ENCODE assay signal across 19 mouse cellular contexts in genomic region chr3:83970629-83971028, GRCm38 (mm10).
DNase-seq lines count a peak whose midpoint lies in the region; ATAC-seq and TF ChIP-seq lines count a peak whose summit lies in the region.
"Had no signal": no experiment of that assay in that cellular context is flagged by ENCODE, and none has a peak within 500 bp of the region (broad histone marks: within the 10 kb centered on the region; RNA-seq: fewer than 3 reads in every experiment).

No protein-coding gene starts in this region.

- intact Hi-C loops in heart, adult 2 months (cut with DNase I): no loop called here

- H3K79me2 ChIP-seq in heart, adult 2 months (replicated peaks; ENCODE audit: control insufficient read depth, insufficient read depth, low read length): peaks cover 2% of the 10 kb centered on the region; the same call in 1 of the 2 replicates

- peak in 1 of 2 experiments; percentile 28 for DNase-seq in heart, adult 2 months
- DNase-seq in heart, adult 8-10 months (ENCODE audit: low spot score): no peak
- no peak for DNase-seq in heart, adult 11 months
- no peak for DNase-seq in limb, embryonic 14.5 days (ENCODE audit: low spot score)
- DNase-seq: cerebellum, adult 2 months; cerebellum, postnatal 36 days; kidney, adult 8-10 months; kidney, postnatal 14 days; layer of hippocampus, postnatal 36 days; liver, postnatal 0 days; lung, postnatal 10 days; right cerebral cortex, adult 18-20 months had no signal

- H3K9ac ChIP-seq in heart, adult 2 months (ENCODE audit: low read depth, low read length): no peak overlapping the region
- H3K9ac ChIP-seq in heart, embryonic 16.5 days (ENCODE audit: low read length): peak overlapping the region; percentile 41
- no peak overlapping the region for H3K9ac ChIP-seq in embryonic facial prominence, embryonic 15.5 days
- H3K9ac ChIP-seq in limb, embryonic 14.5 days (ENCODE audit: low read depth, low read length, severe bottlenecking): no peak overlapping the region
- H3K9ac ChIP-seq: liver, postnatal 0 days had no signal

- ATAC-seq in heart, embryonic 16.5 days (replicated peaks; ENCODE audit: extremely low read depth, insufficient read depth, low FRiP score): 0 out of 2 replicates have a peak, but pooled peaks have one; percentile 61
- no peak for ATAC-seq in embryonic facial prominence, embryonic 15.5 days (ENCODE audit: insufficient number of reproducible peaks, low FRiP score, low TSS enrichment, low read depth)
- 0 out of 2 replicates have a peak, but pooled peaks have one; percentile 48 for ATAC-seq in limb, embryonic 14.5 days (ENCODE audit: low FRiP score, low read depth)
- no peak for ATAC-seq in inflammation-experienced regulatory T-cells, adult 6 months
- ATAC-seq: forebrain, embryonic 16.5 days; liver, postnatal 0 days had no signal

- 38% methylated on average over 1 of the region's 1 CpGs for WGBS in heart, adult 2 months
- 36% methylated on average over 1 of the region's 1 CpGs for WGBS in heart, embryonic 16.5 days
- 56% methylated on average over 1 of the region's 1 CpGs for WGBS in embryonic facial prominence, embryonic 15.5 days
- 50% methylated on average over 1 of the region's 1 CpGs for WGBS in limb, embryonic 14.5 days

- no peak for TF ChIP-seq CTCF in heart, adult 2 months (IDR thresholded peaks at IDR 0.05)

- peak overlapping the region; percentile 82 for H3K27ac ChIP-seq in heart, adult 2 months
- peak overlapping the region; percentile 92 for H3K27ac ChIP-seq in heart, embryonic 16.5 days (ENCODE audit: low read length)
- H3K27ac ChIP-seq in embryonic facial prominence, embryonic 15.5 days (replicated peaks): peak overlapping the region; percentile 44; the same call in 1 of the 2 replicates
- no peak overlapping the region for H3K27ac ChIP-seq in limb, embryonic 14.5 days (replicated peaks; ENCODE audit: low read depth, low read length)
- H3K27ac ChIP-seq: layer of hippocampus, adult 2 months; stomach, postnatal 0 days had no signal

- 0 out of 2 replicates have a peak, but pooled peaks have one; percentile 17 for TF ChIP-seq POLR2A in heart, adult 2 months (IDR thresholded peaks at IDR 0.05; ENCODE audit: insufficient read depth, low read depth, low read length)
- no peak for TF ChIP-seq POLR2A in limb, embryonic 14.5 days (IDR thresholded peaks at IDR 0.05; ENCODE audit: borderline replicate concordance, extremely low read depth, insufficient read depth, insufficient read length)

- no peaks in the 10 kb centered on the region for H3K9me3 ChIP-seq in heart, embryonic 16.5 days (replicated peaks; ENCODE audit: control insufficient read depth, low read length)
- H3K9me3 ChIP-seq in embryonic facial prominence, embryonic 15.5 days (replicated peaks): no peaks in the 10 kb centered on the region
- no peaks in the 10 kb centered on the region for H3K9me3 ChIP-seq in limb, embryonic 14.5 days (ENCODE audit: control insufficient read depth, low read length)

- TF ChIP-seq EP300 in heart, adult 2 months (IDR thresholded peaks at IDR 0.05; ENCODE audit: insufficient read depth, low read depth, low read length): no peak

- no peaks in the 10 kb centered on the region for H3K36me3 ChIP-seq in heart, adult 2 months (ENCODE audit: control insufficient read depth, insufficient read depth, low read length)
- H3K36me3 ChIP-seq in heart, embryonic 16.5 days (ENCODE audit: control insufficient read depth, insufficient read depth): peaks cover 3% of the 10 kb centered on the region; the same call in 1 of the 2 replicates
- no peaks in the 10 kb centered on the region for H3K36me3 ChIP-seq in embryonic facial prominence, embryonic 15.5 days
- H3K36me3 ChIP-seq in limb, embryonic 14.5 days (ENCODE audit: control insufficient read depth, insufficient read depth, low read length): 0 out of 2 replicates have a peak, but pooled peaks cover 2% of the 10 kb centered on the region

- no peak overlapping the region for H3K4me3 ChIP-seq in heart, adult 2 months
- H3K4me3 ChIP-seq in heart, embryonic 16.5 days (ENCODE audit: low read length): no peak overlapping the region
- no peak overlapping the region for H3K4me3 ChIP-seq in embryonic facial prominence, embryonic 15.5 days (replicated peaks)
- H3K4me3 ChIP-seq in limb, embryonic 14.5 days (replicated peaks; ENCODE audit: low read length): no peak overlapping the region
- H3K4me3 ChIP-seq: erythroblast, embryonic 14.5 days; layer of hippocampus, adult 2 months had no signal

- H3K27me3 ChIP-seq in heart, adult 2 months (ENCODE audit: control insufficient read depth, insufficient read depth, low read length): no peaks in the 10 kb centered on the region
- H3K27me3 ChIP-seq in heart, embryonic 16.5 days (ENCODE audit: control insufficient read depth, insufficient read depth, low read length): no peaks in the 10 kb centered on the region
- no peaks in the 10 kb centered on the region for H3K27me3 ChIP-seq in embryonic facial prominence, embryonic 15.5 days
- H3K27me3 ChIP-seq in limb, embryonic 14.5 days (ENCODE audit: control insufficient read depth, insufficient read depth, low read length): no peaks in the 10 kb centered on the region

- peaks cover 7% of the 10 kb centered on the region; the same call in 1 of the 2 replicates for H3K4me1 ChIP-seq in heart, adult 2 months (ENCODE audit: control insufficient read depth, insufficient read depth, low read length)
- peaks cover 34% of the 10 kb centered on the region for H3K4me1 ChIP-seq in heart, embryonic 16.5 days (ENCODE audit: control insufficient read depth, insufficient read depth, low read length)
- peaks cover 16% of the 10 kb centered on the region for H3K4me1 ChIP-seq in embryonic facial prominence, embryonic 15.5 days
- peaks cover 17% of the 10 kb centered on the region for H3K4me1 ChIP-seq in limb, embryonic 14.5 days (ENCODE audit: control insufficient read depth, insufficient read depth, low read length)

- H3K4me2 ChIP-seq in heart, embryonic 16.5 days (ENCODE audit: low read depth, low read length): no peak overlapping the region
- no peak overlapping the region for H3K4me2 ChIP-seq in embryonic facial prominence, embryonic 15.5 days (replicated peaks)
- H3K4me2 ChIP-seq in limb, embryonic 14.5 days (replicated peaks; ENCODE audit: low read depth, low read length, severe bottlenecking): no peak overlapping the region

Comparison
In these comparisons a context has a peak if more than half of its experiments do, and no peak if none do; other contexts are left out.
1. ATAC-seq: peak in heart, embryonic 16.5 days (single experiment) and limb, embryonic 14.5 days (single experiment); none in embryonic facial prominence, embryonic 15.5 days (single experiment) and inflammation-experienced regulatory T-cells, adult 6 months (single experiment).